Mouse (Mus musculus) megakaryocyte-erythroid progenitor cell, adult 5-6 weeks (primary cell): ENCODE data around the gene Crisp1. TPM values are rescaled to one million over a fixed set of nuclear protein-coding genes. Genes with fewer than 3 reads are reported as not detected.

ENCODE experiments used
- ATAC-seq: replicated peaks from 2 replicates; pipeline ENCODE4 v1.8.0; 2016; ENCODE audit warnings: mild to moderate bottlenecking, inconsistent platforms; ENCODE audit not compliant: severe bottlenecking, poor library complexity, low FRiP score, low TSS enrichment
- total RNA-seq, 2 experiments: library from RNA; stranded (forward) in 1 of 2; stranded (reverse) in 1 of 2; fragments of 200-1000, 215-1000 nt in 1 of 2; fragments of >200 nt in 1 of 2; fragmentation: Nextera tagmentation in 1 of 2; gene quantifications; 2 replicates each; pipeline ENCODE4 v1.2.3; 2014 to 2017

Gene Crisp1
- not detected in 2 replicates for total RNA-seq (2014; fragmentation: Nextera tagmentation)
- not detected in 2 replicates for total RNA-seq (2017)

- no peak for ATAC-seq
Measured at GRCm38 (mm10) chr17:40319062-40319461, at the start of gene Crisp1. Gene Crisp1 (minus strand): TSS chr17:40319207.

DNA sequence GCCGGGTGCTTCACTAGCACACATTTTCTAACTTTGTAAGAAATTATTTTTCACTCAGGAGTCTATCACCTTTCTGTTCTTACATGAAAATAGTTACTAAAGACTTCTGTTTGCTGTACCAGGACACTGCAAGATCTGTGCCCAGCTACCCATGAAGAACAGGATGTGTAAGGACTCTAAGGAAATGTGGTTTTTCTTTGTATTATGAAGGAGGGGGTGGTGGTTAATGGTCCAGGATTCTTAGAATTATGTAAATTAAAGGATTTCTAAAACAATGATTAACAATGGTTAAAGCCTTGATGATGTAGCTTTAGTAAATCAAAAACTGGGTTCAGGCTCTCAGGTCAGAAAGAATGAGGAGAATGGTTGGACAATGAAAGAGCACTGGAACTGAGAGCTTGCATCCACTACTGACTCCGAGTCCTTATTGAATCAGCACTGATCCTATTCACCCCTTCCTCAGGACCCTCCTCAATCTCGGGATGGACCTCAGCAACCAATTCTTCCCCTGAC is 23.5 kb upstream of the Crisp1 start:
- ATAC-seq, result no peak

DNA sequence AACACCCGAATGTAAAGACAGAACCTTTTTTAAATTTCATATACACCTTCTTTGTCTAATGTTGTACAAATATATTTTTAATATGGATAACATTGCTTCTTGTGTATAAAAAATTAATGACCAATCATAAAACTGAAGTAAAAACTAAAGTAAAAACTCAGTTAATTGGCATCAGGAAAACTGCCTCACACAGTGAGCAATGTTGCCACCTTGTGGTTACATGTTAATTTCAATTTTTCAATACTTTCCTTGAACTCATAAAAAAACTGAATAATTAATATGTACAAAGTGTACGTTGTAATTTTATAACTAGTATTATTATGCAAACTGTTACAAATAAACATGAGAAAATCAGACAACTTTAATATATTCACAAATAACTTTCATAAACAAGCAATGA is 33.6 kb downstream of the Crisp1 start:
- no peak for ATAC-seq

DNA sequence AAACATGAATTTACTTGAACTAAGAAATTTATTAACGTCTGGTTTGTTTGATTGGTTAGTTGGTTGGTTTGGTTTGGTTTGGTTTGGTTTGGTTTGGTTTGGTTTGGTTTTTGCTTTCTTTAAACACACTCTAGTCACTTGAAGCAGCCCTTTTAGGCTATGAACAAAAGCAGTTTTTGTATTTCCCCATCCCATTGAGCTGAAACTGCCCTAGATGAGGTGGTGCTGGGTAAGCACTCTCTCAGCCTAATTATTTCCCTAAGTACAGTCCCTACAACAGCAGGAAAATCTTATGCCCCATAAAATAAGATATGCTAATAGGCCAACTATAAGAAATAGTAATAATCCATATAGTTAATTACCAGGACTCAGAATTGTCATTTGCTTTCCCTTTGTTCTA is 43.5 kb downstream of the Crisp1 start:
- no peak for ATAC-seq

DNA sequence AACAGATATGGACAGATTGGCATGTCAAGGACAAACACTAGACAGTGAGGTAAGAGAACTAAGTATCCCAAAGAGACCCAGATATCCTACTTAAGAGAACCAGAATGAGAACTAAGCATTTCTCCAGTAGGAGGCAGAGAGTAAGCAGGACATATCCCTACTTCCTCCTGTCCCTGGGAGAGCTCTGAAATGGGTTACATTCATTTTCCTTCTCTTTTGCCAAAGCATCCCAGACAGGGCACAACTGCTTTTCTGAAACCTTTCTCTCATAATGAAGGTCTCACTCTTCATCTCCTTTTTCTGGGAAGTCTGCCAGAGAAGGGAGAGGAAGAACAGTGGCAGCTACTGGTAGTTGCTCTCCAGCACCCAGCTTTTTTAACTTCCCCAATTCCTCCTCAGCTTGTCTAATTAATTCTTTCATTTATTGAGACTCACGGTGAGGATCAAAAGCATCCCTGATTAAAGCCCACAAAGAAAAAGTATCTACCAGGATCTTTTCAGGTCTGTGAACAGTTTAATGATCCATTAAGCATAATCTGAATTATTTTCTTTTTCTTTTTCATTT is 44.0 kb downstream of the Crisp1 start:
- no peak for ATAC-seq

DNA sequence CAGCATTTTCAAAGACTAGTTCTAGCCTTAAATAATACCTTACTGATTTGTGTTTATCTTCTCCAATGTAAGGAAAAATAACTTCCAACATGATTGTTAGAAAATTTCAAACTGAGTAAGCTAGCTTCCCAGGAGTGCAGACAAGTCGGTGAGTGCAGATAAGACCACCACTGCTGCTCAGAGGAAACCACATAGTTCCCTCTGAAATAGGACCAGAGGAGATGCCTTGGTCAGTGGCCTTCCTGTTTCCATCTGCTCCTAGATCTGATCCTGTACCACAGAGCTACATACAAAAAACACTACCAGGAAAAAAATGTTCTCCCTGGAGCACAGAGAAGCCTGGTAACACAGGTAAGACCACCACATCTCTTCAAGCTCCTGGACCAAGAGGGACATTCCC is 66.5 kb downstream of the Crisp1 start:
- ATAC-seq, result no peak

Other genes with a start within 250 kb of the Crisp1 start
- not detected in 2 replicates for gene AC192777.2, start 223.8 kb downstream of the Crisp1 start, total RNA-seq (2014; fragmentation: Nextera tagmentation)
- gene AC192777.2, start 223.8 kb downstream of the Crisp1 start, total RNA-seq (2017), result not detected in 2 replicates
- gene Pgk2, start 110.6 kb downstream of the Crisp1 start, total RNA-seq (2014; fragmentation: Nextera tagmentation), result not detected in 2 replicates
- gene Pgk2, start 110.6 kb downstream of the Crisp1 start, total RNA-seq (2017), result not detected in 2 replicates
- gene Crisp3, start 76.9 kb downstream of the Crisp1 start, total RNA-seq (2014; fragmentation: Nextera tagmentation), result not detected in 2 replicates
- not detected in 2 replicates for gene Crisp3, start 76.9 kb downstream of the Crisp1 start, total RNA-seq (2017)
- gene Esp8, start 200.8 kb upstream of the Crisp1 start, total RNA-seq (2014; fragmentation: Nextera tagmentation), result not detected in 2 replicates
- gene Esp8, start 200.8 kb upstream of the Crisp1 start, total RNA-seq (2017), result not detected in 2 replicates
- gene Esp6, start 242.3 kb upstream of the Crisp1 start, total RNA-seq (2014; fragmentation: Nextera tagmentation), result not detected in 2 replicates
- not detected in 2 replicates for gene Esp6, start 242.3 kb upstream of the Crisp1 start, total RNA-seq (2017)